Mouse (Mus musculus) lung, embryonic 14.5 days (tissue): ENCODE results near the gene Lin52. TPM values are rescaled to one million over a fixed set of nuclear protein-coding genes. Genes with fewer than 3 reads are reported as not detected.

Experiments
- ATAC-seq: fragments of 200-750 bp; cut with Nextera tagmentation; 2 replicates; pipeline ENCODE4 v1.8.0; 2017; ENCODE audit warnings: mild to moderate bottlenecking, moderate TSS enrichment, moderate library complexity; ENCODE audit not compliant: insufficient read depth
- DNase-seq: peaks from one replicate; pipeline ENCODE4 v3.0.0-alpha.2; 2015
- H3K27ac ChIP-seq: fragments of 300-500 bp; sonication (generic); 2 replicates; pipeline ENCODE4 v1.5.1; 2014; ENCODE audit warnings: low read depth, mild to moderate bottlenecking, moderate library complexity
- H3K27me3 ChIP-seq: fragments of 300-500 bp; sonication (generic); 2 replicates; pipeline ENCODE4 v1.6.1; 2014; ENCODE audit warnings: low read length, control low read depth; ENCODE audit not compliant: insufficient read depth
- H3K36me3 ChIP-seq: fragments of 300-500 bp; sonication (generic); 2 replicates; pipeline ENCODE4 v1.6.1; 2014; ENCODE audit warnings: control low read depth; ENCODE audit not compliant: insufficient read depth
- H3K4me1 ChIP-seq: fragments of 300-500 bp; sonication (generic); 2 replicates; pipeline ENCODE4 v1.6.1; 2014; ENCODE audit warnings: antibody characterized with exemption, control low read depth; ENCODE audit not compliant: insufficient read depth
- H3K4me2 ChIP-seq: fragments of 300-500 bp; sonication (generic); 2 replicates; pipeline ENCODE4 v1.6.1; 2014; ENCODE audit warnings: mild to moderate bottlenecking
- H3K4me3 ChIP-seq: fragments of 300-500 bp; sonication (generic); 2 replicates; pipeline ENCODE4 v1.5.1; 2014; ENCODE audit warnings: low read depth, low read length
- H3K9ac ChIP-seq: fragments of 300-500 bp; sonication (generic); 2 replicates; pipeline ENCODE4 v1.6.1; 2014
- H3K9me3 ChIP-seq: fragments of 300-500 bp; sonication (generic); 2 replicates; pipeline ENCODE4 v1.6.1; 2016; ENCODE audit warnings: low read depth, low read length, control low read depth
- CTCF ChIP-seq: IDR thresholded peaks from 2 replicates; pipeline ENCODE4 v1.5.1; 2016; ENCODE audit warnings: antibody characterized with exemption, low read depth
- WGBS: fragments of 180-500 bp; shearing (Covaris S2); extraction: QIAGEN DNeasy Blood & Tissue Kit; methylation state at CpG from one replicate; pipeline ENCODE4 v1.1.7; 2014; 5-methylcytosine and 5-hydroxymethylcytosine counted together
- polyA plus RNA-seq: library from polyadenylated mRNA; unstranded; fragments of >200 nt; fragmentation: Nextera tagmentation; extraction: Ambion mirVana; gene quantifications from 2 replicates; pipeline ENCODE4 v1.2.1, GENCODE M21; 2014

Lin52 gene
- polyA plus RNA-seq, 1 experiment from 2014 or later, result 22.5 TPM

GRCm38 (mm10) chr12:84448181-84448580, 3.0 kb upstream of the Lin52 start:
- WGBS, result 79% methylated on average over 6 of the region's 6 CpGs
- no peak for TF ChIP-seq CTCF

DNA sequence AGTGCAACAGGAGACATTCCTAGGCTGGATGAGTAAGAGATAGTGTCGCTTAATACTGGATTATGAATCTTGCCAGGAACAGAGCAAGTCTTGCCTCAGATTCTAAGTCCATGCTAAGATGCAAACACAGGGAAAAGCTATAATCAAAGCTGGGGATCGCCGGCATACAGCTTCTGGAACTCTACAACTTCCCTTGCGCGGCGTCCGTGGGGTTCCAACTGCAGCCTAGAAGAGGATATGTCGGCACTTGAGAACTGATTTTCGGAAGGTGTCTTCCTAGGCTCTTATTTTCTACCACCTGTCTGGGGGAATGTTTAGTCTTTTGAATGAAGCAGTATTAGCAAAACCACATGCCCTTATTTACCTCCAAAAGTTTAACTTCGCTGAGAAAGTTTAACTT, 1.3 kb upstream of the Lin52 start:
- Histone ChIP-seq H3K9ac (peak overlapping the region; percentile 61), H3K27ac (no peak overlapping the region), H3K36me3 (no peaks in the 10 kb centered on the region), H3K4me1 (no peaks in the 10 kb centered on the region), H3K4me2 (peak overlapping the region; percentile 91), H3K27me3 (no peaks in the 10 kb centered on the region), H3K4me3 (peak overlapping the region; percentile 76), H3K9me3 (no peaks in the 10 kb centered on the region)
- TF ChIP-seq CTCF, result no peak
- ATAC-seq (no peak), DNase-seq (no peak)
- 48% methylated on average over 10 of the region's 10 CpGs for WGBS

More at GRCm38 (mm10) chr12:84448181-84448580, 3.0 kb upstream of the Lin52 start:
- Histone ChIP-seq H3K4me1 (no peaks in the 10 kb centered on the region), H3K4me2 (no peak overlapping the region), H3K4me3 (no peak overlapping the region), H3K9me3 (no peaks in the 10 kb centered on the region), H3K27me3 (no peaks in the 10 kb centered on the region), H3K27ac (no peak overlapping the region), H3K9ac (no peak overlapping the region), H3K36me3 (no peaks in the 10 kb centered on the region)
- no peak for ATAC-seq
- no peak for DNase-seq

DNA sequence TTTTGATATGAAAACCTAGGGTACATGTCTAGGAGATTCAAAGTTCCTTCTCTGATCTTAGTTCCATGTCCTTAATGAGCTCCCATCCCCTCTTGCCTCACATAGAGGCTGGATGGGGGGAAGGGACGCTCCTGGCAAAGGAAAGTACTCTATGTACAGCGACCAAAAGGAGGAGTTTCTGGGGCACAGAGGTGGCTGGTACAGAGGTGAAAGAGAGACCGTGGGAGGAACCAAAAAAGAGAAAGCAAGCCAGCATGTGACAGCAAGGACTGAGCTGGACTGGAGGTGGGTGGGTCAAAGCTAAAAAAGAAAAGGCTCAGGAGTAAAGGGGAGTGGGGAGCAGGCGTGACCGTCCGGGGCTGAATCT, 888 bp upstream of the Lin52 start:
- Histone ChIP-seq H3K9ac (peak overlapping the region; percentile 61), H3K27ac (peak overlapping the region; percentile 26; the same call in 1 of the 2 replicates), H3K4me1 (no peaks in the 10 kb centered on the region), H3K9me3 (no peaks in the 10 kb centered on the region), H3K4me3 (peak overlapping the region; percentile 76), H3K4me2 (peak overlapping the region; percentile 91), H3K27me3 (no peaks in the 10 kb centered on the region), H3K36me3 (no peaks in the 10 kb centered on the region)
- DNase-seq (no peak), ATAC-seq (no peak)
- 0% methylated on average over 6 of the region's 6 CpGs for WGBS
- TF ChIP-seq CTCF, result no peak

DNA sequence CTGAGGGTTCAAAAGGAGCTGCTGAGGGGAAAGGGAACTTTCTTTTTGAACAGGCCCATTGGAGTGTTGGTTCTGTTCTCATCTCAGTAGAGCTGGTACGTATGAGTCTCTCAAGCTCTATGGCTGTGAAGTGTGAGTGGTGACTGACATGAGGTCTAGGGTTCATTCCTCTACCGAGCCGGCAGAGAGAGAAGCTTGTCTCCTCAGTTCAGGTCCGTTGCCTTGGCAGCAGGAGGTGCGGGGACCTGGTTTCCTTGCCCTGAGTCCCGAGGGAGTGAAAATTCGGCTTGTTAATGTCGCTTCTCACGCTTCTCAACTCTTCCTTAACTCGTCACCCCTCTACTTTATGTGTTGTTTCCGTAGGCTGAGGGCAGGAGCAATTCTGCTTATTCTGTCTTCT, 579 bp downstream of the Lin52 start:
- Histone ChIP-seq H3K9me3 (no peaks in the 10 kb centered on the region), H3K36me3 (0 out of 2 replicates have a peak, but pooled peaks cover 1% of the 10 kb centered on the region), H3K4me2 (peak overlapping the region; percentile 91), H3K4me1 (no peaks in the 10 kb centered on the region), H3K4me3 (peak overlapping the region; percentile 76), H3K27ac (peak overlapping the region; percentile 59; the same call in 1 of the 2 replicates), H3K27me3 (no peaks in the 10 kb centered on the region), H3K9ac (peak overlapping the region; percentile 66)
- DNase-seq (peak; percentile 6), ATAC-seq (no peak)
- WGBS, result under 1% methylated on average over 11 of the region's 11 CpGs
- no peak for TF ChIP-seq CTCF

GRCm38 (mm10) chr12:84456911-84457310, 5.7 kb downstream of the Lin52 start:
- Histone ChIP-seq H3K27ac (no peak overlapping the region), H3K27me3 (no peaks in the 10 kb centered on the region), H3K36me3 (peaks cover 34% of the 10 kb centered on the region), H3K9ac (no peak overlapping the region), H3K4me3 (no peak overlapping the region), H3K4me2 (no peak overlapping the region), H3K9me3 (no peaks in the 10 kb centered on the region), H3K4me1 (no peaks in the 10 kb centered on the region)
- DNase-seq (no peak), ATAC-seq (no peak)
- 83% methylated on average over 3 of the region's 3 CpGs for WGBS
- no peak for TF ChIP-seq CTCF

- Histone ChIP-seq H3K4me3 (no peak overlapping the region), H3K27me3 (no peaks in the 10 kb centered on the region), H3K4me2 (no peak overlapping the region), H3K9me3 (no peaks in the 10 kb centered on the region), H3K27ac (no peak overlapping the region), H3K9ac (no peak overlapping the region), H3K36me3 (peaks cover 51% of the 10 kb centered on the region), H3K4me1 (no peaks in the 10 kb centered on the region)
- no peak for ATAC-seq
- peak; percentile 6 for DNase-seq
- 49% methylated on average over 1 of the region's 1 CpGs for WGBS
- TF ChIP-seq CTCF, result 0 out of 2 replicates have a peak, but pooled peaks have one; percentile 8
Measured at GRCm38 (mm10) chr12:84459845-84460244, 8.6 kb downstream of the Lin52 start.

DNA sequence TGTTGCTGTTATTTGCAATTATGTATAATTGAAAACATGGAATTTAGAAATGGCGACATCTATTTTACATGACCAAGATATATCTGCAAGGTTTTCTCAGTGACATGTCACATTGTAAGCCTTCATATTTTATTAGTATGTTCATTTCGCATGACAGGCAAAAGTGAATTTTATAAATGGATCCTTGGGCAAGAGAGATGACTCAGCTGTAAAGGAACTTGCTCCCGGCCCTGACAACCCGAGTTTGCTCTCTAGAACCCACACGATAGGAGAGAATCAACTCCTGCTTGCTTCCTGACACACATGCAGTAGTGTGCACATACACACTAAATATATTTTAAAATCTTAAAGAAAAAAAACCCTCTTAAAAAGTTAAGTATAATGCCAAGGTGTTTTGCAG, 10.2 kb downstream of the Lin52 start:
- no peak overlapping the region for H3K4me3 ChIP-seq
- no peak overlapping the region for H3K27ac ChIP-seq
- no peaks in the 10 kb centered on the region for H3K27me3 ChIP-seq
- TF ChIP-seq CTCF, result no peak
- no peak overlapping the region for H3K9ac ChIP-seq
- peaks cover 56% of the 10 kb centered on the region for H3K36me3 ChIP-seq
- no peaks in the 10 kb centered on the region for H3K9me3 ChIP-seq
- 90% methylated on average over 5 of the region's 5 CpGs for WGBS
- DNase-seq (no peak), ATAC-seq (no peak)
- H3K4me1 ChIP-seq, result no peaks in the 10 kb centered on the region
- no peak overlapping the region for H3K4me2 ChIP-seq

DNA sequence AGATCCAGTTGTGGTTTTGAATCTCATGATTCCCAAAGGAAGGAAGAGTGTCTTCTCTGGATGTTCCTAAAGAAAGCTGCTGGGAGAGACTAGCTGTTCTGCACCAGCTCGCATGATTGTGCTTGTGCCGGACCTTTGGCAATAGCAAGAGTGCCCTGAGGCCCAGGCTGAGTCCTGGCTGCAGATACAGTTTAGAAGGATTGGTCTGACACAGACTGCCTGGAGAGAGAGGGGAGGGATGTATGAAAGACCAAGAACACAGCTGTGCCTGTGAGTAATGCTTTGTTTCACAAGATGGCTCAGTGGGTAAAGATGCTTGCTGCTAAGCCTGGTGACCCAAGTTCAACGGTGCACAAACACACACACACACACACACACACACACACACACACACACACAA, 11.6 kb downstream of the Lin52 start:
- no peaks in the 10 kb centered on the region for H3K9me3 ChIP-seq
- H3K36me3 ChIP-seq, result peaks cover 49% of the 10 kb centered on the region
- no peak overlapping the region for H3K4me3 ChIP-seq
- H3K4me2 ChIP-seq, result no peak overlapping the region
- WGBS, result 90% methylated on average over 3 of the region's 3 CpGs
- DNase-seq (no peak), ATAC-seq (no peak)
- H3K27me3 ChIP-seq, result no peaks in the 10 kb centered on the region
- H3K27ac ChIP-seq, result no peak overlapping the region
- no peaks in the 10 kb centered on the region for H3K4me1 ChIP-seq
- no peak overlapping the region for H3K9ac ChIP-seq
- TF ChIP-seq CTCF, result no peak
